Mouse (Mus musculus) liver, embryonic 11.5 days (tissue): ENCODE measurements around the gene Lrp6. TPM values are rescaled to one million over a fixed set of nuclear protein-coding genes. Genes with fewer than 3 reads are reported as not detected.

ENCODE experiments used
- ATAC-seq: fragments of 200-750 bp; cut with Nextera tagmentation; replicated peaks from 2 replicates; pipeline ENCODE4 v1.8.0; 2017; ENCODE audit warnings: moderate number of reproducible peaks, mild to moderate bottlenecking, moderate TSS enrichment, moderate library complexity; ENCODE audit not compliant: low FRiP score
- DNase-seq: peaks from one replicate; pipeline ENCODE4 v3.0.0-alpha.2; 2017; ENCODE audit warnings: low spot score
- H3K27ac ChIP-seq: fragments of 300-500 bp; sonication (generic); 2 replicates; pipeline ENCODE4 v1.5.1; 2014; ENCODE audit warnings: mild to moderate bottlenecking, low read depth, low read length, control low read depth
- H3K27me3 ChIP-seq: fragments of 300-500 bp; sonication (generic); replicated peaks from 2 replicates; pipeline ENCODE4 v1.6.1; 2014; ENCODE audit warnings: low read length, mixed read lengths; ENCODE audit not compliant: control insufficient read depth, insufficient read depth
- H3K36me3 ChIP-seq: fragments of 300-500 bp; sonication (generic); 2 replicates; pipeline ENCODE4 v1.6.1; 2014; ENCODE audit warnings: mild to moderate bottlenecking, low read length, moderate library complexity, mixed read lengths; ENCODE audit not compliant: control insufficient read depth, insufficient read depth
- H3K4me1 ChIP-seq: fragments of 300-500 bp; sonication (generic); replicated peaks from 2 replicates; pipeline ENCODE4 v1.6.1; 2014; ENCODE audit warnings: low read length, mixed read lengths; ENCODE audit not compliant: control insufficient read depth, insufficient read depth
- H3K4me2 ChIP-seq: fragments of 300-500 bp; sonication (generic); 2 replicates; pipeline ENCODE4 v1.6.1; 2014; ENCODE audit warnings: mild to moderate bottlenecking, control low read depth, moderate library complexity
- H3K4me3 ChIP-seq: fragments of 300-500 bp; sonication (generic); 2 replicates; pipeline ENCODE4 v1.5.1; 2014; ENCODE audit warnings: low read depth, low read length, control low read depth
- H3K9ac ChIP-seq: fragments of 300-500 bp; sonication (generic); 2 replicates; pipeline ENCODE4 v1.6.1; 2014; ENCODE audit warnings: low read depth, low read length, control low read depth
- H3K9me3 ChIP-seq: fragments of 300-500 bp; sonication (generic); 2 replicates; pipeline ENCODE4 v1.6.1; 2016; ENCODE audit warnings: low read length, inconsistent platforms, mixed read lengths; ENCODE audit not compliant: control insufficient read depth
- WGBS: fragments of 180-500 bp; shearing (Covaris S2); extraction: QIAGEN DNeasy Blood & Tissue Kit; methylation state at CpG from one replicate; pipeline ENCODE4 v1.1.7; 2014; 5-methylcytosine and 5-hydroxymethylcytosine counted together
- polyA plus RNA-seq: library from polyadenylated mRNA; unstranded; fragments of >200 nt; fragmentation: Nextera tagmentation; extraction: Ambion mirVana; gene quantifications from 2 replicates; pipeline ENCODE4 v1.2.1, GENCODE M21; 2014

Lrp6 gene
- polyA plus RNA-seq, 1 experiment from 2014 or later = 17.1 TPM

DNA sequence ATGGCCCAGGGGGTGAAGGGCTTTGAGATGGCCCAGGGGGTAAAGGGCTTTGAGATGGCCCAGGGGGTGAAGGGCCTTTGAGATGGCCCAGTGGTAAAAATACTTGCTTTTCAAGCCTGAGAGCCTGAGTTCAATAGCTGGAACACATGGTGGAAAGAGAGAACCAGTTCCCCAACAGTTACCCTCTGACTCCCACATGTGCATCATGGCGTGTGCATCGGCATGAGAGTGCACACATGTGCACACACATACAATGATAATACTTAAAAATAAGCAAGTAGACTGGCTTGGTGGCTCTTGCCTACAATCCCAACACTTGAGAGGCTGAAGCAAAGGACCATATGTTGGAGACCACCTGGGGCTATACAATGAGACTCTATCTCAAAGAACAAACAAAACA, 17.9 kb upstream of the Lrp6 start:
- Histone ChIP-seq H3K36me3 (no peaks in the 10 kb centered on the region), H3K27ac (no peak overlapping the region), H3K4me3 (no peak overlapping the region), H3K4me1 (no peaks in the 10 kb centered on the region), H3K9ac (no peak overlapping the region), H3K4me2 (no peak overlapping the region), H3K9me3 (no peaks in the 10 kb centered on the region), H3K27me3 (no peaks in the 10 kb centered on the region)
- WGBS = 92% methylated on average over 2 of the region's 2 CpGs
- DNase-seq (no peak), ATAC-seq (no peak)

DNA sequence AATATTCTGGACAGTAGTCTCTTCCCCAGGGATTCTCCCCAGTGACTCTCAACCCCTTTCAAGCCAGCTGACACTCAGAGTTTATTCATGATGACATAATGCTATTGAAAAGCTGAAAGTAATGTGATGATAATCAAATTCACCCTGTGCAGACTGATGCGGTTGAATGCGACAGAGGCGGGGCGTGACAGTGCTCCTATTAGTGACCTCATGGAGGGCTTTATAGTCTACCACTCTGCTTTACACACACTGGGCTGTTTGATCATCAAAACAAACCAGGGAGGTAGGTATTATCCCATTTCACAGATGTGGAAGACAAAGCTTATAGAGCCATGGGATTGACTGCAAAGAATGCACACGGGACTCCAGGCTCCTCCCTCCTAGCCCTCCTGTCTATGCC, 15.3 kb upstream of the Lrp6 start:
- ATAC-seq (no peak), DNase-seq (no peak)
- no peak overlapping the region for H3K27ac ChIP-seq
- no peaks in the 10 kb centered on the region for H3K27me3 ChIP-seq
- no peak overlapping the region for H3K4me2 ChIP-seq
- no peaks in the 10 kb centered on the region for H3K9me3 ChIP-seq
- H3K9ac ChIP-seq = no peak overlapping the region
- H3K36me3 ChIP-seq = no peaks in the 10 kb centered on the region
- H3K4me3 ChIP-seq = no peak overlapping the region
- no peaks in the 10 kb centered on the region for H3K4me1 ChIP-seq
- WGBS = 87% methylated on average over 5 of the region's 5 CpGs

DNA sequence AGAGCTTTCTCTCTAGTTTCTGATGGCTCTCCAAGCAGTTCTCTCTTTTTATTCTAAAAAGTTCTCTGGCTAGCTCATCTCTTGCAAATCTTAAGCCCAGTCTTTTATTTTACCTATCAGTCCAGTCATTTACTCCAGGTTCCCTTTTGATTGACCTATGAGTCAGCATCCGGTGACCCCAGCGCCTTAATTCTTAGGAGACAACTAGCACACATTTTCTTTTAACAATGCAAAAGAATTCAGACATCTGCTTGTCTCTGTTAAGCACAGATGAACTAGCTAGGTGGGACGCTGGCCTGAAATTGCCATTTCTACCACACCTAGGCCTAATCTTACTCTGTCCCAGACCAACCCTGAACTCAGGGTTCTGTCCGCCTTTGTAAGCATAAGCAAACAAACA, 12.7 kb upstream of the Lrp6 start:
- WGBS = 76% methylated on average over 4 of the region's 4 CpGs
- H3K27ac ChIP-seq = no peak overlapping the region
- H3K4me3 ChIP-seq = no peak overlapping the region
- no peak overlapping the region for H3K4me2 ChIP-seq
- no peaks in the 10 kb centered on the region for H3K27me3 ChIP-seq
- DNase-seq (no peak), ATAC-seq (no peak)
- no peaks in the 10 kb centered on the region for H3K36me3 ChIP-seq
- H3K9ac ChIP-seq = no peak overlapping the region
- no peaks in the 10 kb centered on the region for H3K9me3 ChIP-seq
- no peaks in the 10 kb centered on the region for H3K4me1 ChIP-seq

DNA sequence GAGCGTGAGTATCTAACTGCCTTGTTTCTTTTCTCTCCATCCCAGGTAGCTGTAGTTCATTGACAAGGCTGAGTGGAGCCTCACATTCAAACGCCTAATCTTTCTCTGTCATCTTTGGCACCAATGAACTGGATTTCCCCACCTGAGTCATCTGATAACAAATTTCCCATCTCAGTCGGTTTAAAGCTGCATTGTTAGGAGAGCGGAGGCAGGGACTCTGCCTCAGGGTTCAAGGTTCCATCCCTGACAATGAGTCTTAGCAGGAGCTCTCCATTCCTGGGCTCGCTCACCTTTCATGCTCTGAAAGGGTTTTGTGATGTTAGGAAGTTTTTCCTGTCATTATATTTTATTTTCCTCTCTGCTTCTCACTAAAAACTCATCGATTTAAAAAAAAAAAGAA, 11.3 kb upstream of the Lrp6 start:
- Histone ChIP-seq H3K4me2 (no peak overlapping the region), H3K9me3 (no peaks in the 10 kb centered on the region), H3K9ac (no peak overlapping the region), H3K36me3 (no peaks in the 10 kb centered on the region), H3K27me3 (no peaks in the 10 kb centered on the region), H3K27ac (no peak overlapping the region), H3K4me3 (no peak overlapping the region), H3K4me1 (no peaks in the 10 kb centered on the region)
- ATAC-seq (no peak), DNase-seq (no peak)
- WGBS = 63% methylated on average over 6 of the region's 6 CpGs

DNA sequence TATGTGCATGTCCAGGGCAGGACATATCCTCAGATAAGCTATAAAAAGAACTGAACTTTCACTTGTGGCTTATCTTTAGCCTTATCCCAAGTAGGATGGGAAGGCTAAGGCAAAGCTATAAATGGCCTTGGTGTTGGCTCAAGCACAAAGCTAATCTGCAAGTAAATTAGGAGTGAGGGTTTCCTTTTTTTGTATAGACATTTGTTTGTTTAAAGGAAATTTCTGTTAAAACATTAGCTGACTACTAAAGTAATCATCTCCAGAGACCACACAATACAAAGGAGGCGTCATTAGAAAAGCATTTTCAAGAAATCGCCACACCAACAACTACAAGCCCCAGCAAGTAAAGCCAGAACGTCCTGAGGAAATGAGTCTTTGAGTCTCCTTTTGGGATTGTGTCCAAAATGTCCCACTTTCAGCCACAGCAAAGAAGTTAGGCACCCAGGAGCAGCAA, 8.6 kb upstream of the Lrp6 start:
- Histone ChIP-seq H3K9ac (no peak overlapping the region), H3K27ac (no peak overlapping the region), H3K4me1 (no peaks in the 10 kb centered on the region), H3K36me3 (no peaks in the 10 kb centered on the region), H3K27me3 (no peaks in the 10 kb centered on the region), H3K4me2 (no peak overlapping the region), H3K4me3 (no peak overlapping the region), H3K9me3 (no peaks in the 10 kb centered on the region)
- DNase-seq = no peak
- ATAC-seq = no peak
- 73% methylated on average over 3 of the region's 3 CpGs for WGBS

DNA sequence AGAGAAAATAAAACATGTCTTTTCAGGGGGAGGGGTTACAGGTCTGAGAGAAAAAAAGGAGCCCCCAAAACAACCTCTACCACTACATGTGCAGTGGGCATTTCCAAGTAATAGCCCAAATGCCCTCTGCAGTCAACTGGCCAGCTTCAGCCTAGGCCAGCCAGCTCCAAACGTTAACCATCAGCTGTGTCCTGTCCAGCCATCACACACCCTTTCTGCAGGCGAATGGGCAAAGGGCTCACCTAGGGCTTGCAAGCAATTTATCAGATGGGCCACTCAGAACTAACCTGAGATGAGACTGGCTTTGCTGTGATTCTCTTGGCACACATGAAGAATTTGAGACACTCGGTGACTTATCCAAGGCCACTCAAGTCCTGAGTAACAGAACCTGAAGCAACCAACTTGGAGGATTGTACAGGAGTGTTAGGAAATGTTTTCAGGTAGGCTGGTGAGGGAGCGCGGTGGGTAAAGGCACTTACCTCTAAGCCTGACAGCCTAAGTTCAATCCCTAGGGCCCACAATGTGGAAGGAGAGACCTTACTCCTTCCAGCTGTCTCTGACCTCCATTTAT, 1.3 kb upstream of the Lrp6 start:
- 75% methylated on average over 5 of the region's 5 CpGs for WGBS
- DNase-seq = no peak

DNA sequence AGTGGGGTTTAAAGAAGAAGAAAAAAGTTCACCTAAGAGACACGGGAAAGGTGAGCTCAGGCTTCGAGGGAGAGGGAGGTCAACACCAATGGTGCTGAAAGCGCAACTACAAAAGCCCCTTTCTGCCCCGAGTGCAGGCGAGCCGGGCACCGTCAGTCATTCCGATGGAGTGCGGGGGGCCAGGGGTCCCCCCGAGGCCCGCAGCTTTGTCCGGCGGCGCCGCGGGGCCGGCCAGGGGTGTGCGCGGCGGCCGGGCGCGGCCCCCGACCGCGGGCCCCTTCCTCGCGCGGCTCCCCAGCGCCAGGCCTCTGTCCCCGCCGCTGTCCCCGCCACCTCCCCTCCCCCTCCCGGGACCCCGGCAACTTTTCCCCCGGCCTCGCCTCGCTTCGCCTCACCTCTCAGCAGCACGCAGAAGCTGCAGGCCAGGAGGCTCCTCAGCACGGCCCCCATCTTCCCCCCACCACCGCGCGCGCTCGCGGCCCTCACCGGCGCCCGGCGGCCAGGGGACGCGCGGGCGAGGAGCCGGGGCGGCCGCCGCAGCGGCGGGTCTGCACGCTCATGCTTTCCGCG, 432 bp downstream of the Lrp6 start:
- Histone ChIP-seq H3K9me3 (no peaks in the 10 kb centered on the region), H3K4me3 (peak overlapping the region; percentile 96), H3K36me3 (no peaks in the 10 kb centered on the region), H3K27me3 (no peaks in the 10 kb centered on the region), H3K9ac (peak overlapping the region; percentile 98), H3K4me1 (peaks cover 18% of the 10 kb centered on the region), H3K4me2 (peak overlapping the region; percentile 93), H3K27ac (peak overlapping the region; percentile 87)
- ATAC-seq (peak; percentile 65), DNase-seq (peak; percentile 51)
- WGBS = under 1% methylated on average over 42 of the region's 64 CpGs

More for the DNA sequence above, 1.3 kb upstream of the Lrp6 start:
- Histone ChIP-seq H3K9ac (no peak overlapping the region), H3K9me3 (no peaks in the 10 kb centered on the region), H3K4me2 (no peak overlapping the region), H3K36me3 (no peaks in the 10 kb centered on the region), H3K27ac (no peak overlapping the region), H3K4me3 (no peak overlapping the region), H3K4me1 (peaks cover 15% of the 10 kb centered on the region), H3K27me3 (no peaks in the 10 kb centered on the region)
- no peak for ATAC-seq

DNA sequence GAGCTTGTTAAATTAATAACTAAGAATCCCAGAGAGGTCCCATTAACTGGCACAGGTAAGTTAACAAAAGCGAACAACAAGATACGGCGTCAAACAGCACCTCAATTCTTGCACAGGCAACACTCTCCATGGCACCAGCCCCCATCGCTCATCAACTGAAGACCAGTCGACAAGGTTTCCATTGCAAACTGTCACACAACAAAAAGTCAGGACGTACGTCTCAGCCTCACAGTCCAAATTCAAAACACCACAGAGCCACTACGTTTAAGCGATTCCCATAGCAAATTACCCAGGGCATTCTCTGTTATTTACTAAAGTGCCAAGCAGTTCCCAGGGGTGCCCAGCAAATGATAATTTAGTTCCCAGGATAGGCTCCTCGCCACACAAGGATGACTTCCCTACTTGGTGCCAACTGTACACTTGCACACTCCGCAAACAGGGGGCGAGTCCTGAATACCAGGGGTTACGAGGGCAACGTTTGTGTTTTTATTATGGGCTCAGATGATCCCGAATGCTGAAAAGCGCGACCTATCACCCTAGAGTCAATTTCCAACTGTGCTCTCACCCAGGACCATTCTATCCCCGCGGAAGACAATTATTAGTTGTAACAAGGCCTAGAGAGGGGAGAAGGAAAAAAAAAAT, 1.0 kb downstream of the Lrp6 start:
- Histone ChIP-seq H3K4me3 (peak overlapping the region; percentile 96), H3K27ac (peak overlapping the region; percentile 87; the same call in 1 of the 2 replicates), H3K9ac (peak overlapping the region; percentile 98), H3K4me1 (peaks cover 20% of the 10 kb centered on the region), H3K27me3 (no peaks in the 10 kb centered on the region), H3K36me3 (no peaks in the 10 kb centered on the region), H3K4me2 (peak overlapping the region; percentile 93), H3K9me3 (no peaks in the 10 kb centered on the region)
- DNase-seq (peak; percentile 44), ATAC-seq (no peak)
- 2% methylated on average over 19 of the region's 19 CpGs for WGBS

DNA sequence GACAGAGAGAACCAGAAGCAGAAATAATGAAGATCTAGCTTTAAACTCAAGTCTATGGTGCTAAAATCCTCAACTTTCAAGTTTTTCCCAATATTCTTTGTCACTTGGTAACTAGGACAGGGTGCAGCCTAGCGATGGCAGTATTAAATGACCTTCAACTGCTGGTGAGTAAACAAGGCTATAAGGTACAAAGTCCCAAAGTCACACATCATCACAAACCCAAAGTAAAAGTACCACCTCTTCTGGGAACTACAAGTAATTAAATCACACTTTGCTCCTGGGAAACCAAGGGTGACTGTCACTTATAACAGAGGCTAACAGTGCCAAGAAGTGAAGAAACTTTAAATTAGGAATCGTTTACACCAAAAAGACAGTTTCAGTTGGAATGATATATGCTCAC, 2.2 kb downstream of the Lrp6 start:
- ATAC-seq (no peak), DNase-seq (no peak)
- peak overlapping the region; percentile 93 for H3K4me2 ChIP-seq
- H3K36me3 ChIP-seq = no peaks in the 10 kb centered on the region
- H3K9me3 ChIP-seq = no peaks in the 10 kb centered on the region
- H3K27ac ChIP-seq = no peak overlapping the region
- H3K27me3 ChIP-seq = no peaks in the 10 kb centered on the region
- H3K4me1 ChIP-seq = peaks cover 21% of the 10 kb centered on the region
- H3K9ac ChIP-seq = no peak overlapping the region
- H3K4me3 ChIP-seq = peak overlapping the region; percentile 13; the same call in 1 of the 2 replicates
- WGBS = 70% methylated on average over 2 of the region's 2 CpGs
